Mouse (Mus musculus) heart, postnatal 25 days (tissue): ENCODE measurements around the gene Inava. TPM values are rescaled to one million over a fixed set of nuclear protein-coding genes. Genes with fewer than 3 reads are reported as not detected.

ENCODE experiments used
- DNase-seq: peaks from one replicate; pipeline ENCODE4 v3.0.0; 2022; ENCODE audit warnings: low spot score
- intact Hi-C: fragments of 180-260 bp; cut with DNase I; formaldehyde crosslinking; loops from one replicate; pipeline ENCODE4 v1.15.1; 2025
- total RNA-seq, 2 experiments: library from RNA; stranded (reverse); gene quantifications; 2 replicates each; pipeline ENCODE4 v1.2.3; 2021

Inava gene
- not detected for total RNA-seq

- DNase-seq: no peak
- intact Hi-C loops: no loop called here
Observed at GRCm38 (mm10) chr1:136233892-136234594, at the start of gene Inava. Inava (minus strand) TSS chr1:136234264.

GRCm38 (mm10) chr1:136277366-136277765 lies 43.3 kb upstream of the Inava start:
- intact Hi-C loops: no loop called here
- no peak for DNase-seq

GRCm38 (mm10) chr1:136268224-136268623 lies 34.2 kb upstream of the Inava start:
- DNase-seq: no peak
- intact Hi-C loops: no loop called here

GRCm38 (mm10) chr1:136266127-136266526 lies 32.1 kb upstream of the Inava start:
- DNase-seq: no peak
- intact Hi-C loops: no loop called here

GRCm38 (mm10) chr1:136263355-136263754 lies 29.3 kb upstream of the Inava start:
- intact Hi-C loops: no loop called here
- no peak for DNase-seq

DNA sequence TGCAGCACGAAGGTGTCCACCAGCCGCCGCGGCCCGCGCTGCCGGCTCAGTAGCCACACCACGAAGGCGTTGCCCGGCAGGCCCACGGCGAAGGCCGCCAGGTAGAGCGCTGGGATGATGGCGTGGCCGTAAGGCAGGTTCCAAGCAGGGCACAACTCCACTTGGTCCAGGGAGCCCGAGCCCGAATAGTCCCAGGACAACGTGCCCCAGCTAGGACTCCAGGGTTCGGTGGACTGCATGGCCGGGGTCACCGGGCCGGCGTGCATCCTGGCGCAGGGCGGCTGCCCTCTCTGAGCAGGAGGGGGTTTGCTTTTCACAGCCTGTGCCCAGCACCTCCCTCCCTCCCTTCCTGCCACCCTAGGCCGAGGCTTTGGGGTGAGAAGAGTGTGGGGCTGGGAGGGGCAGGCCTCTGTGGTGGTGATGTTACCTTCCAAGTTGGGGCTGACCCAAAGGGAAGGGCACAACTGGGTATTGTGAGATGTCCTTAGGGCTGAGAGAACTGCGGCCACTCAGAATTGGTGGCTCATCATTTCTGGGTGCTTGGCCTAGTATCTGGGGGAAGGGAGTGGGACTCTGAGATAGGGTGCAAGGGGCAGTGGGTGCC lies 26.7 kb upstream of the Inava start, which contains the start of gene Gpr25:
TSS of gene Gpr25 (minus strand) at position 239 of the 604 bp plus-strand sequence.
- intact Hi-C loops: no loop called here
- DNase-seq: no peak

GRCm38 (mm10) chr1:136259893-136260634 lies 26.0 kb upstream of the Inava start:
- DNase-seq: peak; percentile 20
- intact Hi-C loops: no loop called here

DNA sequence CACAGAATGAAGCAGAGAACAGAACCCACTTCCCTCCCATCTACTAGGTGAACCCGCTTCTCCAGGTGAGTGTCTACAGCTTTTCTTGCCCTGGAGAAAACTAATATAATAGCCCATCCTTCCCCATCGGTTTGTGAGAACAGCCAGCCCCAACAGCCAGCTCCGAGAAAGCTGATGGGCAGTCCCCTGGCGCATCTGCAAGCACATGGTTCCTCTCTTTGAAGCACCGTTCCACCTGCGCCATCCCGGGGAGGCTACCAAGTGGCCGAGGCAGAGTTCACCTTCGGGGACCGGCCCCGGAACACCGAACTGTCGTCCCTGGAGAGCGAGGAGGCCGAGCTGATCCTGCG lies 25.5 kb upstream of the Inava start:
- intact Hi-C loops: no loop called here

DNA sequence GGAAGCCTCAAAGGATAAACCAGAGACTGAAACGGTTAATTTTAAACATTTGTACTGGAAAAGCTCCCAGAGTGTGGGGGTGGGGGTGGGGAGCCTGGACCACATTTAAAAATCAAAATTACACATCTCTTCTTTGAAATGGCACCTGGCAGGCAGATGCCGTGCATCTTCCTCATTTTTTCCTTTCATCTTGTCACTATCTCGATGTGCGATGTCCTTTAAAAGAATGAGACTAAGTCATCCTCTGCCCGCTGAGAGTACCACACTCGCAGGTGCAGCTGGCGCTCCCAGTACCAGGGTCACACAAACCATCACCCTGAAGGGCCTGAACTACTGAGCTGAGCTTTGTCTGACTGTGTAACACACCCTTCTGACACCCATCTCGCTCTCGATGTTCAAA lies 24.4 kb upstream of the Inava start:
- intact Hi-C loops: no loop called here
- no peak for DNase-seq

More for the DNA sequence above, 25.5 kb upstream of the Inava start:
- no peak for DNase-seq

DNA sequence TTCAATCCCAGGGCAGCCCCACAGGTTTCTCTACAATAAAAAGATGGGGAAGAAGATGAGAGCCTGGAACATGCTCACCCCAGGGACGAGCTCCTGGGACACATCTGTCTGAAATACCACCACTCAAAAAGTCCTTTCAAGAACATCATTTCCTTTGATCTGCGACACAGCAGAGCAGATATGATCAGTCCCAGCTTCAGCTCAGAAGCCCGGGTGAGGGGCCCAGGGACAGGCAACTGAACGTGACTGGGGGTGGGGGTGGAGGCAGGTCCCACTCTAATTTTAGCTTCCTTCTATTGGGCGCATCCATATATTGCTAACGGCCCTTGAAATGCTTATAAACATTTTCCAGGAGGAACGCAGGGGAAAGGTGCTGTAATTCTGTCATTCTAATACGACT lies 21.6 kb upstream of the Inava start:
- no peak for DNase-seq
- intact Hi-C loops: no loop called here

DNA sequence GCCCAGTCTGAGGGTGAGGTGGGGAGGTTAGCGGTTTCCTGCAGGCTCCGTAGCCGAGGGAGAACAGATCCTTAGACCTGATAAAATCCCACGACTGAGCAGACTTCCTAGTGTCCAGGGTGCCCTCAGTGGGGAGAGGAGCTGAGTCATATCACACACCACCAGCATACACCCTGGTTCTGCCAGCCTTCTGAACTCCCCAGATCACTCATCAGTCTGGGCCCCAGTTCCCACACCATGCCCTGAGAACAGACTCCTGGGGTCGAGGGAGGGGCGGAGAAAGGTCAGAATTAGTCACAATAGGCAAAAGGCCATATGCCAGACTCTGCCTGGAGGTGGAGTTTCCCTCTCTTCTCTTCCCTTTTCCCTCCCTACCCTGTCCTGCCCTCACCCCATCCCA lies 21.1 kb upstream of the Inava start:
- intact Hi-C loops: no loop called here
- DNase-seq: no peak

DNA sequence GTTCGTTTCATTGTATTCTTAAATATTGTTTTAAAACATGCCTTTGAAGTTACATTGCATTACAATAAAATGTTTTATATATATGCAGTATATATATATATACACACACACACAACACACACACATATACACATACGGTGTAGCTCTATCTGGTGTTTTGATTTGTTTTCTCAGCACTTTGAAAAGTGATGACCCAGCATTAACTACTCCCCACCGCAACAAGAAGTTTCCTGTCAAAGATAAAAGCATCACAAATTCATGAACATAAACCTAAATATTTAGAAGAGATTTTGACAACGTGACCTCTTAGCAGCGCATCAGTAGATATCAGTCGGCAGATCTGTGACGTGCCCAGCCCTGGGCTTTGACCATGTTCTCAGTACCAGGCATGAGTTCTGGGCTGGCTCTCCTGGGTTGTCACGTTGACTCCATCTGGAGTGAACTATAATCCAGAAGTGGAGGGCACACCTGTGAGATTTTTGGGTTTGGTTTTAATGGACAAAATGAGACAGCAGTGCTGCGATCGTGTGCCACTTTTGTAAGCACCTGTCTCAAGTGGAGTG lies 20.5 kb upstream of the Inava start:
- intact Hi-C loops: no loop called here
- no peak for DNase-seq

- intact Hi-C loops: no loop called here
- no peak for DNase-seq
Observed at GRCm38 (mm10) chr1:136253472-136253871, 19.4 kb upstream of the Inava start.

- intact Hi-C loops: no loop called here
- no peak for DNase-seq
Observed at GRCm38 (mm10) chr1:136249662-136250061, 15.6 kb upstream of the Inava start.

GRCm38 (mm10) chr1:136247393-136247792 lies 13.3 kb upstream of the Inava start:
- no peak for DNase-seq
- intact Hi-C loops: no loop called here

DNA sequence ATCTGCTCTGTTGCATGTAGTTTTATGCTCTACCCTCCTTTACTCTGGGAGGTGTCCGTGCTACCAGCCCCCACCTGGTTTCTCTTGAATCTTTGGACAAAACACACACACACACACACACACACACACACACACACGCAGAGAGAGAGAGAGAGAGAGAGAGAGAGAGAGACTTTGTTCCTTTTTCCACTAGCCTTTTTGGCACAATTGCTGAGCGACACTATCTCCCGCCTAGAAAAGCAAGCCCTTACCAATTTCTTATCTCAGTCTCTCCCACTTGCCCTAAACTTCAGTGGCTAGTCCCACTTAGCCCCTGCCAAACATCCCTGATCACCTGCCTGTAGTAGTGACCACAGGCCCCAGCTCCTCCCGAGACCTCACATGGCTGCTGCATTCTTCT lies 10.4 kb upstream of the Inava start:
- DNase-seq: no peak
- intact Hi-C loops: no loop called here

- DNase-seq: no peak
- intact Hi-C loops: no loop called here
Observed at GRCm38 (mm10) chr1:136241801-136242200, 7.7 kb upstream of the Inava start.

- intact Hi-C loops: no loop called here
- DNase-seq: no peak
Observed at GRCm38 (mm10) chr1:136238495-136238894, 4.4 kb upstream of the Inava start.

DNA sequence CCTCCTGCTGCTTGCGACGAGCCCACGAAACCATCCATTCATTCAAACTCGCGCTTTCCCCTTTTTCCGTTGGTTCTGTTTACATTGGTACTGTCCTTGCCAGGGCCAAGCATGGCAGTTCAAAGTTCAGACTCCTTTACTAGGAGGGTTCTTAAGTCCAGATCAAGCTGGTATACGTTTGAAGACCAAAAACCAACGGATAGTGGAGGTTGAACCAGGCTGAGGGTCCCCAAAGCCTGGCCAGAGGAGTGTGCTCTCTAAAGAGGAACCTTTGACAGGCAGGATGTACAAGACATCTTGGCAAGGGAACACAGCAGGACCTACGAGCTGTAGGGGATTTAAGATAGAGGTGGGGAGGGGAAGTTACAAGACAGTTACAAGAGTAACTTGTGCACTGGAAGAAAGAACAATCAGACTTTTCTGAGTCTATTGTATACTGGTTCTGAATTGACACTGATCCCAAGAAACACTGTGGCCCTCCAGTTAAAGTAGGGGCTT lies 580 bp upstream of the Inava start:
- DNase-seq: no peak
- intact Hi-C loops: no loop called here

- intact Hi-C loops: no loop called here
- DNase-seq: no peak
Observed at GRCm38 (mm10) chr1:136232986-136233790, 876 bp downstream of the Inava start.
